Mouse (Mus musculus) thymus, postnatal 0 days (tissue): Measurements from ENCODE around the gene Cutc. TPM values are rescaled to one million over a fixed set of nuclear protein-coding genes. Genes with fewer than 3 reads are reported as not detected.

Source experiments
- DNase-seq: peaks from one replicate; pipeline ENCODE4 v3.0.0-alpha.2; 2015; ENCODE audit warnings: low spot score
- polyA plus RNA-seq: library from polyadenylated mRNA; unstranded; fragments of >200 nt; fragmentation: Nextera tagmentation; extraction: Ambion mirVana; gene quantifications from 2 replicates; pipeline ENCODE4 v1.2.1, GENCODE M21; 2015

Cutc gene
- polyA plus RNA-seq, 1 experiment from 2014 or later, result 25.4 TPM

GRCm38 (mm10) chr19:43753226-43753835 lies 535 bp downstream of the Cutc start:
- peak; percentile 89 for DNase-seq

- DNase-seq, result no peak
Measured at GRCm38 (mm10) chr19:43754237-43754636, 1.4 kb downstream of the Cutc start.

DNA sequence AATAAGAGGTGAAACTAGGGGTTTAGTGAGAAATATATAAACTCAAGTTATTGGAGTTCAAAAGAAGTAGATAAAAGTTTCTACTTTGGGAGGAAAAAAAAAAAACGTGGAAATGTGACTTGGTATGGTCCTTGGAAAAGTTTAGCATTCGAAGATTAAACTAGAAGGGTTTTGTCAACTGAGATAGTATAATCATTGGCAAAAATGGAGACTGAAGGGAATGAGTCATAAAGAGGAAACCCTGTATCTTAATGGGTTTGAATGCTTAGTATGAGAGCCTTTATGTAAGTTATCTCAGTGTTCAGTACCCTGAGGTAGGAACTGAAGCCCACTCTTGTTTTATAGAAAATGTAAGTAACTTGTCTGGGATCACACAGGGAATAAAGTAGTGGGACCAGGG lies 2.1 kb downstream of the Cutc start:
- DNase-seq, result no peak

DNA sequence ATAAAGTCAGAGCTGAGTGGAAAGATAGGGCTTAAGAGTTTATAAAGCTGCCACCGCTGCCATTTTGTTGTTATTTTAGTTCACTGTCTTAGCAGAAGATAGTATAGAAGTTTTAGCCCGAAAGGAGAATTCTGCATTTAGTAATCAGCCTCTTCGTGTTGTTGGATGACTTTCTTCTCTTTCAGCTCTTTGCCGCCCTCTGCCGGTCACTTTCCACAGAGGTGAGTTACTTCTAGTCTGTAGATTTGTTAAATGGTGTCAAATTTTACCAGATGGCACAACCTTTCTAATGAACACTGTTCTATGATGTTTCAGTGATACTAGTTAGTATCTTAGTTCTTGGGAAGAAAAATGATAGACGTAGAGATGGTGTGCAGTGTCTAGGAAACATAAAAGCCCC lies 7.7 kb downstream of the Cutc start:
- DNase-seq, result peak; percentile 83

DNA sequence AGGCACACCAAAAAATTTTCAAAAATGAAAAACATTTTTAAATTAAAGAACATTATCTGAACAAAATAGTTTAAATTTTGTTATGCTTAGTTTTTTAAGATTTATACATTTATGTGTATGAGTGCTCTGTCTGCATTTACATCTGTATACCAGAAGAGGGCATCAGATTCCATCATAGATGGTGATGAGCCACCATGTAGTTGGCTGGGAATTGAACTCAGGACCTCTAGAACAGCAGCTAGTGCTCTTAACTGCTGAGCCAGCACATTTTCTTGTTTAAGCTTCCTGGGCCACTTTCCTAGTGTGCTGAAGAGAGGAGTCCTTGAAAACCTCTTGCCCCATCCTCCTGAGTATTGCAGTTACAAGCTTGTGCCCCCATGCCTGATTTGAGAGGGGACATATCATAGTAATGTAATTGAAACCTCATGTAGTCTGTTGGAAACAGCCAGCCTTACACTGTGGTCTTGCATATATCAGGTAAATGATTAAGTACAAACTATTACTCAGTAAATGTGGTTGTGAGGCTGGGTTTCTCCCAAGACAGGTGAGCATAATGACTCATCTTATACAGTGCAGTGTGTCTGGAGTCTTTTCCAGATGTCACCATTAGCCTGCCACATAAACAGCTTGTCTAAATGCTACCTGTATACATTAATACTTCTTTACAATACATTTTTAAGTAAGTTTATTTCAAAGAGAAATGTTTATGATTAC lies 8.9 kb downstream of the Cutc start:
- peak; percentile 5 for DNase-seq

DNA sequence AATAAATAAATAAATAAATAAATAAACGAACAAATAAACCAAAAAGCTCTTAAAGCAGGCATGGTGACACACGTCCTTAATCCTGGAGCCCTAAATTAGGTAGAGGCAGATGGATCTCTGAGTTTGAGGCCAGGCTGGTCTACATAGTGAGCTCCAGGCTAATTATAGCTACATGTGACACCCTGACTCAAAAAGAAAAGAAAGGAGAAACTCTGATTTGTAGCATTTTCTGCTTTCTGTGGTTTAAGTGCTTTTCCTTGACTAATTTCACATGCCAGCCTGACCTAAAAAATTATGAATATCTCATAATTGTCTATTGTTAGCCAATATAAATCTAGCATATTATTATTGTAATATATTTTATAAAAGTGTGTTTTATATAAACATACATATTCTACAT lies 9.6 kb downstream of the Cutc start:
- no peak for DNase-seq

GRCm38 (mm10) chr19:43766451-43766850 lies 13.7 kb downstream of the Cutc start:
- no peak for DNase-seq

- DNase-seq, result no peak
Measured at GRCm38 (mm10) chr19:43767549-43768322, 14.9 kb downstream of the Cutc start.

DNA sequence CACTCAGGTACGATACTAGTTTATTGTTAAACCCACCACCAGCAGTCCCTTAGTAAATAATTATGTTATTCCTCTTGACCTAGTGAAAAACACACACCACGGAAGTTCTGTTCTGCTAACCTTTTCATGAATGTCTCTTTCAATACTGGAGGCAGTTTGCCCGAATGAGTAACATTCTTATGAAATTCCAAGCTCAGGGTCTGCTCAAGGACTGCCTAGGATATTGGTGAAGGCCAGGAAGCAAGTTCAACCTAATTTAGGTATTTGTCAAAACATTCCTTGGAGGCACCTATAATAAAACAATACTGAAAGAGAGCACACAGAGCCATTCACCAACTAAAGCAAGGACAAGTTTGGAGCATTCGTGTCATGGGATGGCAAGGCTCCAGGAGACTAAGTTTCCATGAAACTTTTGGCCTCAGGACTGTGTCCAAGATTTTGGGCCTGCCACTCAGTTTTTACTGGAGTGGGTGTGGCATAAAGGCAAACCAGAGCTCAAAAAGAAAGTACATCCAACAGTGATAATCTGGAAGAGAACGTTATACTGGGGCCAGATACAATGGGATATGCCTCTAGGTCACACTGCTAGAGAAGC lies 16.7 kb downstream of the Cutc start:
- no peak for DNase-seq

- DNase-seq, result no peak
Measured at GRCm38 (mm10) chr19:43770584-43770983, 17.8 kb downstream of the Cutc start.

DNA sequence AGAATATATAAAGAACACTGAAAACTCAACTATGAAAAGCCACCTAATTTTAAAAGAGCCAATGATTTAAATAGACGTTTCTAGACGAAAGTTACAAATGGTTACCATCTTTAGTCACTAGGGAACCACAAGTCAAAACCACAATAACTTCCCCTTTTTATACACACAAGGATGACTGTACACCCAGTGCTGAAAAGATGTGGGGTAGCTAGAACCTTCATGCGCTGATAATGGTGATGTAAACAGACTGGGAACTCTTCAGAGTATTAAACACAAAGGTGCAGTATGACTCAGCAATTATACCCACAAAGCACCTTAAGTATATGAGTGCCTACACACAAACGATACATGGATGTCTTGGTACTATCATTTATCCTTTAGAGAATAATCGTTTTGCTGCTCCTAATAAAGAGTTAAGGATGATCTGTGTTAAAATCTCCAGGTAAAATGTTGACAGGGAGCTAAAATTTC lies 18.7 kb downstream of the Cutc start:
- peak; percentile 29 for DNase-seq

- no peak for DNase-seq
Measured at GRCm38 (mm10) chr19:43772311-43772710, 19.5 kb downstream of the Cutc start.

- no peak for DNase-seq
Measured at GRCm38 (mm10) chr19:43775433-43775832, 22.6 kb downstream of the Cutc start.

- DNase-seq, result no peak
Measured at GRCm38 (mm10) chr19:43776561-43776960, 23.8 kb downstream of the Cutc start.

DNA sequence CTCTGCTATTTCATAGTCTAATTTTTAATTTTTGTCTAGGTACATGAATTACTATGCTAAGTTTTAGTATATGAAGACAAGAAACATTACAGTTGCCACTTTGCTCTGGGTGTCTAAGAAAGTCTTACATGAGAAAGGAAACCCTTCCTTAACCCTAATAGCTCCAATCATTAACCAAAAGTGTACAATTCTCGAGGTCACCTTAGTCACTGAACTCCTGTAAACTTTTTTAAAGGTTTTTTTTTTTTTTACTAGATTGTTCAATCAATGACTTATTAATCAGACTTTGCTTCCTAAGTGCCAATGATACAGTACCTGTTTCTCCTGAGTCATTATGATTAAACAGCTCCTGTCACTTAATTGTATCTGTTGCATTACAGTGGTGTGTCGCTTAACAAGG lies 24.5 kb downstream of the Cutc start:
- no peak for DNase-seq

DNA sequence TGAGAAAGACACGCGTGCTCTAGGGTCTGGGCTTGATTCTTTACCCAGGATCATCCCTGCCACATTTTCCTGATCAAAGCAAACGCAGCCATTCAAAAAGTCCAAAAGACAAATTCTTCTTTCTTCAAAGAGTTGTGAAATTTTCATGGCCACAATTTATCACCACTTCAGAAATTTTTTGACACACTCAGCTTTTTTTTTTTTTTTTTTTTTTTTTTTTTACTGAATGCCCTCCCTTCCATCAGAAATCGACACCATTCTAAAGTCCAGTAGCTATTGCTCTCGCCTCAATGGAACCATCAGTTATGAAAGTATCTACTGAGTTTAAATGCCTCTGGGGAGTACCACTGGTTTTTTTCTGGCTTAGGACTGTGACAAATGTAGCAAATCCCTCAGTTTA lies 27.6 kb downstream of the Cutc start:
- DNase-seq, result no peak

- no peak for DNase-seq
Measured at GRCm38 (mm10) chr19:43781980-43782379, 29.2 kb downstream of the Cutc start, which contains the start of gene Abcc2. Gene Abcc2, plus strand, starts transcription at chr19:43782192.

DNA sequence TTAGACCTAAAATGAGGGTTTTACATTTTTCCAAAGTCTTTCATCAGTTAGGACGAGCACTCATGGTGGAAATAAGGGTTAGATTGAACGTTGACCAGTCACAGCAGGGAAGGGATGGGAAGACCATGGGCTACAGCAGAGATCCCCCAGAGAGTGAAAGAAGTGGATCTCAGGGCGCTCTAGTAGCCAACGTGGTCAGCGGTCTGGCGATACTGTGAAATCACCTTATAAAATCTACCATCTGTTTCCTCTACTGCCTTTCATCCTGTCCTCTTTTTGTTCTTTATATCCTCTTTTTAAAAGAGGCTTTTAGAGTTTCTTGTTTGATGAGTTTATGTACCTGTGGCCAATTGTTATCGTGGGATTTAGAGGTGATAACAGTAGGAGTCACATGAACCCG lies 32.0 kb downstream of the Cutc start:
- DNase-seq, result no peak

GRCm38 (mm10) chr19:43786249-43787026 lies 33.6 kb downstream of the Cutc start:
- DNase-seq, result no peak

DNA sequence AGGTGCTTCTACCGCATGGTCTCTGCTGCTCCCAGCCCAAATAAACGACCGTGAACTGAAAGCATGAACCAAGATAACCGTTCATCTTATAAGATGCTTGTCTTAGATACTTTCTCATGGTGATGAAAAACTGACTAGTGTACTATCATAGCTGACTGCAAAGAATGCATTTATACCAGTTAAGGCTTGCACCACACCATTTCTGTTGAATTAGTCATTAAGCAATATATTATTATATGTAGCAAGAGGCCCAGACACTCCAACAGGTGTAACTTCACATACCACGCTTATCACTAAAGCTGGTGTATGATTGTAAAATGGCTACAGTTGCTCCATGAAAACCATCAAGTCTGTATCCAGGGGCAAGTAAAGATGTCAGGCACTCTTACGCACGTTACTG lies 37.0 kb downstream of the Cutc start:
- DNase-seq, result no peak

DNA sequence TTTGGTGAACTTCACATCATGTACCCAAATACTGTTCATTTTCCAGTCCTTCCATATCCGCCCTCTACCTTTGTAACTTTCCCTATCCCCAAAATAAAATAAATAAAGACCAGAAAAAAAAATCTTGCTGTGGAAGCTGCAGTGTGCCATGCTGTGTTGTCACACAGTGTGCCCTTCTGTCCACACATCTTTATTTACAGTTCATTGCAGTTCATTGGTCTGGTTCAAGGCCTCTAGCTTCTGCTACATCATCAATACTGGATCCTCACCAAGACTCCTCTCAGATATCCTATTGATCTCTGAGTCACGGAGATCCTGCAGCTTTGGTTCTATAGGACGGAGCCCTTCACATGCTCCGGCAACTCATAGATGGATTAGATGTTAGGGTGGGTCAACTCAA lies 39.7 kb downstream of the Cutc start:
- DNase-seq, result no peak
